Mouse (Mus musculus) kidney, adult 2 months (tissue): ENCODE measurements around the gene Kazald1.

ENCODE experiments used
- CTCF ChIP-seq: fragments of 200-500 bp; conservative IDR thresholded peaks from 2 replicates; pipeline ENCODE4 v1.5.1; 2011; ENCODE audit warnings: low read depth, mild to moderate bottlenecking, control low read depth, low read length, moderate library complexity, mixed read lengths; ENCODE audit not compliant: insufficient read depth, insufficient read length
- POLR2A ChIP-seq: fragments of 200-500 bp; IDR thresholded peaks from one replicate; pipeline ENCODE4 v1.6.1; 2011; ENCODE audit warnings: low read depth, low read length, control low read depth

DNA sequence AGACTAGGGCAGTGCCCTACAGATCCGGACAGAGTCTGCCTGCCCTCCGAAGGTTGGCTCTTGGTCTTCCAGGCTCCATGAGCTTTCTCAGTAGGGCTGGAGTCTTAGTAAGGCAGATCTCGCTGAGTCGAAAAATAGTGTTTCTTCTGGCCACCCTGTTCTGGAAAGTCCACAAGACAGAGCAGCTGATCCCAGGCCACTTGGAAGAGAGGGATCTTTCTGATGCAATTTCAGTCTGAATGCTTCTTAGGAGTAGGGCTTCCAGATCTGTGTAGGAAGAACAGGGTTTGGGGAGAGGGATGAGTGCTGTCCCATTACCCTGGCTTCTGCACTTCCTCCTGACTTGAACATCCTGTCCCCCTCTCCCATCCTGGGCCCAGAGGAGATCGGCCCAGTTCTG, 29.4 kb upstream of the Kazald1 start, which contains the start of gene Pdzd7:
- no peak for TF ChIP-seq CTCF
- no peak for TF ChIP-seq POLR2A
